Mouse (Mus musculus) embryonic fibroblast, embryonic 13.5 days (primary cell): ENCODE measurements around the gene Tmem63c.

Experiments
- CTCF ChIP-seq: IDR thresholded peaks from 2 replicates; pipeline ENCODE4 v1.5.1; 2011; ENCODE audit warnings: mild to moderate bottlenecking, control low read depth, low read length, moderate library complexity, borderline replicate concordance; ENCODE audit not compliant: insufficient read depth
- POLR2A ChIP-seq: IDR thresholded peaks from 2 replicates; pipeline ENCODE4 v1.6.1; 2011; ENCODE audit warnings: low read depth, mild to moderate bottlenecking, control low read depth, low read length, moderate library complexity

DNA sequence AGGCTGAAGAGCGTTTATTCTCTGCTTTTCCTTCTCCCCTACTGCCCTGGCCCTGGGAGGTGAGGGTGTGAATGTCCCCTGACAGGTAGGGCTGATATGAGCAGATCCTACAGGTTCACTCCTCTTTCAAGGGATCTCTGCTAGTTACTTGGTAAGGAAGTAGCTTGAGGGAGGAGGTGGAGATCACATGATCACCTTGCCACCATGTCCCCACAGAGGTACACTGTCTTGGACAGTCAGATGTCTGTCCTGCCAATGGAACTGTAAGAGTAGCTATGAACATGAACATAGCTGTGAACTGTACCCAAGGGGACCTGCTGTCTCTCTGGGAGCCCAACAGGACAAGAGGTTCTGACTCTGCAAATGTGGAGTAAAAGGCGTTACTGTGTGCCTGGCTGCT is 6.9 kb downstream of the Tmem63c start:
- no peak for TF ChIP-seq POLR2A
- TF ChIP-seq CTCF, result no peak
